Mouse (Mus musculus): ENCODE results near the gene Ctc1.
"Not testable (repeated sequence)": the region's sequence is repeated elsewhere in the genome, so short reads cannot be mapped to it uniquely, and the experiment has no call there.

Gene Ctc1

DNA sequence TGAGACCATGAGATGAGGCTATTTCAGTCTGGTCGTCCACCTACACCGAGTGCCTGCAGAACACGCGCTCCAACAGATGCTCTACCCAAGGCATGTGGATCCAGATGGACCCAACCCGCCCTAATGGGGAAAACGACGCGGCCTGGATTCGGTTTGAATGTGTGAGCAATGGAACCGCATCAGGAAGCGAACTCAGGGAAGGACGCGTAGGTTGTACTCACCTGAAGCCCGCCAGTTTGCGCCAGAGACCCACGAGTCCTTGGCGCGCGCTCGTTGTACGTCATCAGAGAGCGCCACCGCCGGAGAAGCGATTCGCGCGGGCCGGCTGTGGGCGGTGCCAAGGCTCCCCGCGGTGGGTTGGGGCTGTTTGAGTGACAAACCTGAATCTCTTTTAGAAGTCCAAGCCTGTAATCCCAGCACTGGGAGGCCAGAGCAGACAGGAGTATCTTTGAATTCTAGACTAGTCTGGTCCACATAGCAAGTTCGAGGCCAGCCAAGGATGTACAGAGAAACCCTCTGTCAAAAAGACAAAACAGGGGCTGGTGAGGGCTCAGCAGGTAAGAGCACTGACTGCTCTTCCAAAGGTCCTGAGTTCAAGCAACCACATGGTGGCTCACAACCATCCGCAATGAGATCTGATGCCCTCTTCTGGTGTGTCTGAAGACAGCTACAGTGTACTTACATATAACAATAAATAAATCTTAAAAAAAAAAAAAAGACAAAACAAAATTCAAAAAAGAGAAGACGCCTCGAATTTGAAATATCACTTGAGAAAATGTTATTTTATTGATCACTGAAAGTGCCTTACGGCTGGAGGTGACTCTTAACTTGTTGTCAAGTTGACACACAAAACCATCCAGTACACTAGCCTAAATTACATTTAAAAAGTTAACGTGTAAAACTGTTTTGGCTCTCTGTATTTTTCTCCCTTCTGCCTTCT, 7.3 kb upstream of the Ctc1 start, which contains the start of gene Pfas:
Gene Pfas, minus strand, starts transcription at position 279 of the 940 bp plus-strand sequence.
- DNase-seq: peak; percentile 82 to 92

DNA sequence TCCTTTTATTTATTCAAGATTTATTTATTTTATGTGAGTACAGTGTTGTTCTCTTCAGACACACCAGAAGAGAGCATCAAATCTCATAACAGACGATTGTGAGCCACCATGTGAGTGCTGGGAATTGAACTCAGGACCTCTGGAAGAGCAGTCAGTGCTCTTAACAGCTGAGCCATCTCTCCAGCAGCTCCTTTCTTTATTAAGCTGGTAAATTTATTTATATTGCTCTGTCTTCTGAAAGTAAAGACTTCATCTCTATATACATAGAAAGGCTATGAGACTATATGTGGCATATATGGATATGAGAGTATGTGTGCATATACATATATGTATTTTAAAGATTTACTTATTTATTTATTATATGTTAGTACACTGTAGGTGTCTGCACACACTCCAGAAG, 6.2 kb upstream of the Ctc1 start:
- no peak for DNase-seq

DNA sequence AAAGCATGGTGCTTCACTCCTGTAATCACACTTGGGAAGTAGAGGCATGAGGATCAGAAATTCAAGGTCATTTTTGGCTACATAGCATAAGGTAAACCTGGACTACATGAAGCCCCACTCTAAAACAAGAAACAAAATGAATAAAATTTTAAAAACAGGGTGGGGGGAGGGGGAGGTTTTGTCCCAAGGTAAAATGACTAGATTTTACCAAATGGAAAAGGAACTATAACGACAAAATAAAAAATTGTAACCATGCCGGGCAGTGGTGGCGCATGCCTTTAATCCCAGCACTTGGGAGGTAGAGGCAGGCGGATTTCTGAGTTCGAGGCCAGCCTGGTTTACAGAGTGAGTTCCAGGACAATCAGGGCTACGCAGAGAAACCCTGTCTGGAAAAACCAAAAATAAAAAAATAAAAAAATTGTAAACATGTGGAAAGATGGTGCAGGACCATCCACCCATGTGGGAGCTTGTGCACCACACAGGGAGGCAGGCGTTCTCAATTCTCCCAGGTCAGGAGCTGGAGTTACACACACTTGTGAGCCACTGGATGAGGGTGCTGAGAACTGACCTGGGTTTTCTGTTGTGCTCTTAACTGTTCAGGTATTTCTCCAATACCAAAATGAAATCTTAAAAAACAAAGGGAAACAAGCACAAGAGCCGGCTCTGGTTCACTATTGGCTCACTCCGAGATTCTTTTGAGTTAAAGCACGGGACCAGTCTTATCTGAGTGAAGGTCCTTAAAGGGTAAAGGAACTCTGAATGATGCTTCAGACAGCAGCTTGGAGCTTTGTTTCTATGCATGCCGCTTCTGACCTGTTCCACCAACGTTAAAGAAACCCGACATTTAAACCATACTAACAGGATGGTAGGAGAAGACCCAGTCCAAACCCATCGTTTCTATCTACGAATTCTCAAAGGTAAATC, 5.0 kb upstream of the Ctc1 start:
- no peak for DNase-seq

DNA sequence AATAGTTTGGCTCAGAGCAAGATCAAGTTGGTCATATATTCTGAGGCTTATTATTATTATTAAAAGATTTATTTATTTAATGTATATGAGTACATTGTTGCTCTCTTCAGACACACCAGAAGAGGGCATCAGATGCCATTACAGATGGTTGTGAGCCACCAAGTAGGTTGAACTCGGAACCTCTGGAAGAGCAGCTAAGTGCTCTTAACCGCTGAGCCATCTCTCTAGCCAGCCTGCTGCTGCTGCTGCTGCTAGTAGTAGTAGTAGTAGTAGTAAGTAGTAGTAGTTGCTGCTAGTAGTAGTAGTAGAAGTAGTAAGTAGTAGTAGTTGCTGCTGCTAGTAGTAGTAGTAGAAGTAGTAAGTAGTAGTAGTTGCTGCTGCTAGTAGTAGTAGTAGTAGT, 4.3 kb upstream of the Ctc1 start:
- DNase-seq: not testable (repeated sequence)

DNA sequence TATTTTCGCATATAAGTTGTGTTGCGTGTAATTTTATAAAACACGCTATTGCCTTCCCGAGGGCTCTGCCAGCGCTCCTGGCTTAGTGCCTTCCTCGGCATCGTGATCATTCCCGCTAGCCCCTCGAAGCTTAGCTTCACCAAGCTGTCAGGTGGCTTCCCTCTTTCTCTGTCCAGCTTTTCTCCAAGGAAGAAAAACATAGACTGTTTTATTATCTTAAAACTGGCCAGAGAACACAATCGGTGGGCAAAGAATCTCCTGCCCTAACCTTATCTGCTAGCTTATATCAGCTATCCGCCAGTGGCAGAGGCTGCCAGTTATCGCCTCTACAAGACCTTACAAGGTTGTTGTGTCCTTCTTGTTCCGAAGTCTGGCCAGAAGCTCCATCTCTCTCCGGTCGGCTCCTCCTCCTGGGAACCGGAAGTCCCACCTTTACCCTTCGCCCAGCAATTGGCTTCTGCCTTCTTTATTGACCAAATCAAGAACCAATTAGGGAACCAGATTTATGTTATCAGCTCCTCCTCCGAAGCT, 3.6 kb upstream of the Ctc1 start:
- DNase-seq: peak; percentile 72 to 76

DNA sequence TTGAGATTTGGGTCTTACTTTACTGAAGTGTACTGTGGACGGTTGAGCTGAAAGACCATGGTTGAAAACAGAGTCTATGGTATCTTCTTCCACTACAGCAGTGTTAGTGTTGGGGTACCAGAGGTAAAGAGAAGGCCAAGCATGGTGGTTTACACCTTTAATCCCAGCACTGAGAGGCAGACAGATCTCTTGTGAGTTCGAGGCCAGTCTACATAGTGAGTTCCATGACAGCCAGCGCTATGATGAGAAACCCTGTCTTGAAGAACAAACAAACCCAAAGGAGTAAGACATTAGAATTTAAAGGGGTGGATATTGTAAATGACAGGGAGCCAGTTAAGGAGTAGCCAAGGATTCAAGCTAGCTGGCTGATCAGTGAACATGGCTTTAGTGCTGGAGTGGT, 1.0 kb downstream of the Ctc1 start:
- no peak for DNase-seq

DNA sequence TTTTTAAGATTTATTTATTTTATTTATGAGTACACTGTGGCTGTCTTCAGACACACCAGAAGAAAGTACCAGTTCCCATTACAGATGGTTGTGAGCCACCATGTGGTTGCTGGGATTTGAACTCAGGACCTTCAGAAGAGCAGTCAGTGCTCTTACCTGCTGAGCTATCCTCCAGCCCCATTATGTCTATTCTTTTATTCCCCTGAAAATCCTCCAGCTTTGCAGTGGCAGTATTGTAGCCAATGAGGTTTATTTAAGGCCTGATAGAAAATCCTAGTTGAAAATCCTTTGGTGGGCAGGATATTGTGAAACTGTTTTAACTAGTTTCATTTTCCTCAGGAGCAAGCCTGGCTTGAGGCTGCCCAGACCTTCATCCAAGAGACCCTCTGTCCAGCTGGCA, 5.0 kb downstream of the Ctc1 start:
- no peak for DNase-seq

DNA sequence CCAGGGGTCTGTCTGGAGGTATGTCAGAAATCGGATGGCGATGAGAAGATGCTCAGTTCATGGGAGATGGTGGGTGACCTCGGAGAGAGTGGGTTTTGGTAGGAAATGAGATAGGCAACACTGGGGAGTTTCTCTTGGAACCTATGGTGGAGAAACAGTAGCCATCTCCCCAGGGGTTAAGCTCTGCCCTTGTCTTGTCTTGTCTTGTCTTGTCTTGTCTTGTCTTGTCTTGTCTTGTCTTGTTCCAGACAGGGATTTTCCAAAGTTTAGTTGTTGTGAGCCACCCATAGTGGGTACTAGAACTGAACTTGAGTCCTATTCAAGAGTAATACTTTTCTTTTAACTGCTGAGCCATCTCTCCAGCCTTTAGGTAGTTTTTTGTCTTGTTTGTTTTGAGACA, 10.9 kb downstream of the Ctc1 start:
- no peak for DNase-seq

DNA sequence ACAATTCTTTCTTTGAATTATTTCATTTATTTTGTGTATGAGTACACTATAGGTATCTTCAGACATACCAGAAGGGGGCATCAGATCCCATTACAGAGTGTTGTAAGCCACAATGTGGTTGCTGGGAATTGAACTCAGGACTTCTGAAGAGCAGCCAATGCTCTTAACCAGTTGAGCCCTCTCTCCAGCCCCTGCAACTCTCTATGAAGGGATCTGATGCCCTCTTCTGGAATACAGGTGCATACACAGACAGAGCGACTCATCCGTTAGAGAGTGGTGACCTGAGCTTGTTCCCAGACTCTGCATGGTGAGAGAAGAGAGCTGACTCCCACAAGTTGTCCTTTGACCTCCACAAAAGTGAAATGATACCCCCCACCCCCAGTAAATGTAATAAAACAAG, 13.1 kb downstream of the Ctc1 start:
- DNase-seq: no peak

DNA sequence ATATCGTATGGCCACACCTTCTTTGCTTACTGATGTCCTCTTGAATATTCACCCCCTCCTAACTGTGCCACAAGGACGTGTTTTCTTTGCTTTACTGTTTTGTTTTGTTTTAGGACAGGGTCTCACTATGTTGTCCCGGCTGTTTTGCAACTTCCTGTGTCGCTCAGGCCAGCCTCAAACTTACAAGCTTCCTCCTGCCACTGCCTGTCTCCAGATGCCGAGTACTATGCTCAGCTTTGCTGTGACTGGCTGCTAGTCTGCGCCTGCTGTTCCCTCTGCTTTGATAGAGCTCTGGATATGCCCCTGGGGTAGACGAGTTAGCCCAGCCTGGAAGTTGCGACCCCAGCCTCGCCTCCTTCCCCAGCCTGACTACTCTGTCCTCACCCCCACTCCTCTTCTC, 17.8 kb downstream of the Ctc1 start:
- no peak for DNase-seq

DNA sequence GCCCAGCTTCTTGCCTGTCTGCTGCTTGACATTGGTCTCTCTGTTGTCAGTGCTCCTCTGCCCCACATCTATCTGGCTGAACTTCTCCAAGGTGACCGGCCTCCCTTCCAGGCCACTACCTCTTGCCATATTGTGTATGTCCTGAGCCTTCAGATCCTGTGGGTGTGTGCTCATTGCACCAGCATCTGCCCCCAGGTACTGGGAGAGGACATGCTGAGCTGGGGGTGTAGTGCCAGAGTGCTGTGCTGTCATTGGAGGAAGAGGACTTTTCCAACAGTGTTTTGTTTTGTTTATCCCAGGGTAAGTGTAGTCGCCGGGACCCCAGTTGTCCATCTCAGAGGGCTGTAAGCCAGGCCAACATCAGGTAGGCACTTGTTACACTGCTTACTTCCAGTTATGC, 18.9 kb downstream of the Ctc1 start:
- no peak for DNase-seq

DNA sequence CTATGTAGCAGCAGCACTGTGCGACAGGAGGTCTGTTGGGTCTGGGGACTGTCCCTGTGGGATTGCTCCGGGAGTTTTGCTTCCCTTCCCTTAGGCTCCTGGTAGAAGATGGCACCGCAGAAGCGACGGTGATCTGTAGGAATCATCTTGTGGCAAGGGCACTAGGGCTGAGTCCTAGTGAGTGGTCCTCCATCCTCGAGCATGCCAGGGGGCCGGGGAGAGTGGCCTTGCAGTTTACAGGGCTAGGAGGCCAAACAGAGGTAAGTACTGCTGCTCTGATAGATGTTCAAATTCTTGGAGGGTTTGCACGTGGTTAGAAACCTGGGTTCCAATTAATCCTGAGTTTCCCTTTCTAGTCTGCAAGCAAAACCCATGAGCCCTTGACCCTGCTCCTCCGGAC, 19.7 kb downstream of the Ctc1 start:
- no peak for DNase-seq

DNA sequence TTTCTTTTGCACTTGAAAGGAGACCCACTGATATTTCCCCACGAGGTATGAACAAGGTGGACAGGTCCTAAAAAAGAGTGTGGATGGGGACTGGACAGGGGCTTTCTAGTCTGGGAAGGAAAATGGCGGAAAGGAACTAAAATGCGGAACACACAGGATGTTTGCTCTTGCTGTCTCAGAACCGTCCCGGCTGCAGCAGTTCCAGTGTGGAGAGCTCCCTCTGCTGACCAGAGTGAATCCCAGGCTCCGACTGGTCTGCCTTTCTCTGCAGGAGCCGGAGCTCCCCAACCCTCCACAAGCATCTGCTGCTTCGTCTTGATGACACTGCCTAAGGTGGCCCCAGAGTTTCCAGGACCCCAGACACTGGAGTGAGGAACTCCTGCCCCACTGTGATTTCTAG, 20.1 kb downstream of the Ctc1 start:
- peak; percentile 68 to 72 for DNase-seq

DNA sequence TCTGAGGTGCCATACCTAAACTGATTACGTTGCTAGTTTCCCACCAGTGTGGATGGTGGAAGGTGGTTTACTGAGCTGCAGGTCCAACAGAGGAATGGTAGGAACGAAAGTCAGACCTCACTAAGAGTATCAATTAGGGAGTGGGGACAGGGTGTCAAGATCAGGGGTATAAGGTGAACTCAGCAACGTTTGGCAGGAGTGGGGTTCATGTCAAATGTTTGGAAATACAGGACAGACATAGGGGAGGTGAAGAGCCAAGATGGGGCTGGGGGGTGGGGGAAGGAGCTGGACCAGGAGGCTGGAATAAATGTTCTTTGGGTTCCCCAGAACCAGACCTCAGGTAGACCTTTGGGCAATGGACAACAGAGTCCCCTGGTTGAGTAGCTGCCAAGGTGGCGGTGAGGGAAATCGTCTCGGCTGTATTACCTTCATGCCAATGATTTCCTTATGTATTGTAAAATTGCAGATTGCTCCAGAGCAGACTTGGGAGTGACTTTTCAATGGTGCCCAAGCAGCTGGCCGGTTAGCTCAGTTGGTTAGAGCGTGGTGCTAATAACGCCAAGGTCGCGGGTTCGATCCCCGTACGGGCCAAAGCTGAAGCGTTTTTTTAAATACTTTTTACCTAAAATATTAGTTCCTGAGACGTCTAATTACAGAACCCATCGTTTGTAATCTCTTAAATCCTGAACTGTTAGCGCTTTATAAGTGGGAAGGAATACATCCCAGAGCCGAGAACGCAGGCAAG, 20.9 kb downstream of the Ctc1 start:
- DNase-seq: peak; percentile 76 to 85

DNA sequence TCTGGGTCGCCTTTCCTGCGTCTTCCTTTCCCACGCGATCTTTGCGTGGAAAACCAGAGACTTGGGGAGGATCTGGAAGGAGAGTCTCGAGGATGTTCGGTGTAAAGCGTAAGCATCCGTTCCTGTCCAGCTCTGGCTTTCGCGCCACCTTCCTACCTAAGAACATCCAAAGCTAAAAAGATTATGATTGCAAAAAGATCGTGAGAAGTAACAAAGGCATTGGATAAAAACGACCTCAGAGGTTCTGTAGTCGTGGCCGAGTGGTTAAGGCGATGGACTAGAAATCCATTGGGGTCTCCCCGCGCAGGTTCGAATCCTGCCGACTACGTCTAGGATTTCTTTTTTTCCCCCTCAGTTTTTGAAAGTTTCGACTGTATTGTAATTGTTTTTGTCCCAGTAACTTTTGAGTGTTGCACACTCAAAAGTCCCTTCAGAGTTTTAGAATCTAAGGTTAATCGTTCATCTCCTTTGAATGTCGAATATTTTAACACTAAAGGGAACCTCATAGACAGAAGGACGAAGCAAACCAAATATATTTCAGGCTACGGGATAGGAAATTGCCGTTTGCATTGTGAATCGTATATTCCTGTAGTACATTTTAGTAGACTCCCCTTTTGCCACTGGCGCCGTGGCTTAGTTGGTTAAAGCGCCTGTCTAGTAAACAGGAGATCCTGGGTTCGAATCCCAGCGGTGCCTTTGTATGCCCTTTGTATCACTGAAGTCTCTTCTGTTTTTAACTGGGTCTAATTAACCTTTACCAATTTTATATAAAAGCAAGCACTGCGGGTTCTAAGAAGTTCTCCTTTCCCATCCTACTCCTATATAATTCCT, 21.7 kb downstream of the Ctc1 start:
- peak; percentile 68 to 85 for DNase-seq

DNA sequence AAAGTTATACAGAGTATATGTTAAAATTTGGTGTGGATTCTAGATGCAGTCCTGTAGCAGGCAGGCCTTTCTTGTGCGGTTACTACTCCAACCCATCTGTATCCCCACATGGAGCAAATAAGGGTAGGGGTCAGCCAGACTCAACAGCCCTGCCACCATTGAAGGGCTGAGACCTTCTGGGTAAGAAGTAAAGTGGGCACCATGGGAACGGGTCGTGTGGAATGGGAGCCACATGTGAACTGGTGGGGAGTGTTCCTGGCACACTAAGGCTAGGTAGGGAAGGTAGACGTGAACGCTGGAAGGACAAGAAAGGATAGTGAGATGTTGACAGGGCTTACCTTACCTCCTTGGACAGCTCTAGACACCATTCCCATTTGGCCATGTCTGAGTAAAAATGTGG, 22.5 kb downstream of the Ctc1 start:
- DNase-seq: no peak

DNA sequence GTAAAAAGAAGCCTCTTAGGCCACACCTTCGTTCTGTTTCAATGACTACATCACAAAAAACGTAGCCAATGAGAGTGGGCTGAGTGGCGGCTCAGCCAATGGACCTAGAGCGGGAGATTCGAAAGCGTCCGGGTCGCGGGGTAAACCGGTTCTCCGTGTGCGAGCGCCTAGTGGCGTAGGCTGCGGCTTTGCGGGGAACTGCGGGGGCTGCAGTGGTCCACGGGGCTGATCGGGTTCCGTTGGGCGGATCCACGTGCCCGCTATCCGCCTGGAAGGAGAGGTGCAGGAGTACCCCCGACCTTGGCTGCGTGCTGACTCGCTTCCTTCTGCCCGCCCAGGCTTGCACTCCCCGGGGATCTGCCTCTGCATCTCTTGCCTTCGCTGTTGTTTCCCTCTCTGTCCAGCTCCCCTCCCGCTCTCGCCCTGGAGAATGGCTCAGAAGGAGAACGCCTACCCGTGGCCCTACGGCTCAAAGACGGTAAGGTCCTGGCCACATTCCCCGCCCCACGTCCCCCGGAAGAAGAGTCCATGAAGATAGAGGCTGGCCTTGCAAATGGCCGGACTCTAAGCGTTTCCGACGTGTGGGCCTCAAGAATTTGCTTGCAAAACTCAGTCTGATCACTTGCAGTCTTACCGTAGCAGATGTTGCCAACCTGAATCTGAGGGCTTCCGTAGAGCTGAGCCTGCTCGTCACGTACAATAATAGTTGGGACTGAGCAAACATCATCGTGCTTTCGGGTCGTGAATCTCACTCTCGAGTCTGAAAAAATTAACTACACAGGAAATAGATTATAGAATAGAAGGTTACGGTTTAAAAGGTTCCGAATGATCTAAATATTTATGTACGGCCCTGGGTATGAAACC, 30.1 kb downstream of the Ctc1 start, which contains the start of gene Aurkb:
Gene Aurkb, plus strand, starts transcription at position 117 of the 864 bp plus-strand sequence.
- DNase-seq: peak; percentile 66 to 74

DNA sequence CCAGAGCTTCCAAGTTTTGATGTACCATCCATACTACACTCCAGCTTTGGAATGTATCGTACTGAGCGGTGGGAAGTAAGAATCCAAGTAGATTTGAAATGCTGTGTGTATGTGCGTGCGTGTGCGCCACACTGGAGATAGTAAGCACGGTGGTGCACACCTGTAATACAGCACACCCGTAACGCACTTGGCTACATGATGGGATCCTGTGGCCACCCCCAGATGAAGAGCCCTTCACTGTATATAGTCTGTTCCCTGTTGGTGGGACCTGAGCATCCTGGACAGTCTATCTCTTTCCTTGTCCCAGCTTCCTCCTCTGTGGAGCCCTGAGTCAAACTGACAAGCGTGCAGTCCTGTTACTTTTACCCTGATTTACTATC, 30.7 kb downstream of the Ctc1 start:
- DNase-seq: no peak

DNA sequence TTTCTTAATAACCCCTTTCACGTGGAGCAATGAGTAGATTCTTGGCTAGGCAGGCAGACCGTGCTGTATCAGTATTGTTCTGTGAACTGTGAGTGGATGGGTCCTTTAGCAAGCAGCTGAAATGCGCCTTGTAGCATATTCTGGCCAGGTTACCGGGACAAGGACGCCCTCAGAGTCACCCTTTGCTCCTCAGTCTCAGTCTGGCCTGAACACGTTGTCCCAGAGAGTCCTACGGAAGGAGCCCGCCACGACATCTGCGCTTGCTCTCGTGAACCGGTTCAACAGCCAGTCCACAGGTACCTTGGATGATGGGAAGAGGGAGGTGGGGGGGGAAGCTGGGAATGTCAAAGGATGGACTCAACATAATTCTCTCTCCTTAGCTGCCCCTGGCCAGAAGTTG, 31.9 kb downstream of the Ctc1 start:
- DNase-seq: no peak

DNA sequence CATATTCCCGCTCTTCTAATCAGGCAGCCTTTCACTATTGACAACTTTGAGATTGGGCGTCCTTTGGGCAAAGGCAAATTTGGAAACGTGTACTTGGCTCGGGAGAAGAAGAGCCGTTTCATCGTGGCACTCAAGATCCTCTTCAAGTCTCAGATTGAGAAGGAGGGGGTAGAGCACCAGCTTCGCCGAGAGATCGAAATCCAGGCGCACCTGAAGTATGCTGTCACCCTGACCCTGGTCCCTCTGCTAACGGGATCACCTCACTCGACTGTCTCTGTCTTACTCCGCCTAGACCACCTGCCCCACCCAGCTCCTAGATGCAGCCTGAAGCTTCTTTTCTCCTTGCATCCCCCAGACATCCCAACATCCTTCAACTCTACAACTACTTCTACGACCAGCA, 32.4 kb downstream of the Ctc1 start:
- DNase-seq: no peak

DNA sequence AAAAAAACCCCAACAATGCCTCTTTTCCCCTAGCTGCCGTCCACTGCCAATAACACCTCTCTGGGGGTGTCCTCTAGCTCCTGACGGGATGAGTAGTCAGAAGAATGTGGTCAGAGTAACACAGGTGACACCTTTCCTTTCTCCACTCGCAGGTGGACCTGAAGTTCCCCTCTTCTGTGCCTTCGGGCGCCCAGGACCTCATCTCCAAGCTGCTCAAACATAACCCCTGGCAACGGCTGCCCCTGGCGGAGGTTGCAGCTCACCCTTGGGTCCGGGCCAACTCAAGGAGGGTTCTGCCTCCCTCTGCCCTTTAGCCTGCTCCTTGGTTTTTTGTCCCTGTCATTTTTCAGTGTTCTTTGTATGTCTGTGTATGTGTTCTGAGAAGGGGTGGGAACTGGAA, 35.0 kb downstream of the Ctc1 start:
- no peak for DNase-seq
